15 mouse cellular contexts compared by ENCODE assay signal in the genomic region with DNA sequence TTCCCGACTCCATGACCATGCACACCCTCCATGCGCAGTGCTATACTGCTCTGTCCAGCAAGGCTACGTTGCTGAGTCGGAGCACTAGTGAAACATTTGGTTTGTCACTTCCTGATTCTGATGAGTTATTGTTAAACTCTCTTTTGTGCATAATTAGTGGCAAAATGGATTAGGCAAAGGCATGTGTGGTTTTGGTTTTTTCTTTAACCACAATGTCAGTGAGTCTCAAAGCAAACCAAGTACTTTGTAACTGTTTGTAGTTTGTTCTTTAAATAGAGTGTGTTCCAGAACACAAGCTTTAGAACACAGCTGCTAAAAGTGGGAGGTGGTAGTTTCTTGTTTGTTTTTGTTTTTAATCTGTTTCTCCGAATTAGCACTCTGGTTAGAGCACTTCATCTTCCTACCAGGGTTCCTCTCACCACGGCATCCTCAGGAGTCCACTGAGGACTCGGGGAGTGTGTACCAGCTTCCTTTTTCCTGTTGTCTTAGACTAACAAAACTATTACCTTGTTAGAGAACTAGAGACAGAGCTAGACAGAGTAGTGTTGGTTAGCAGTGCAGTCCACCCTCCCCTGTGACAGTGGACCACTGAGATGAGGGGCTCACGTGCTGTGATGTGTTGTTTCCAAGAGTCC. TPM values are rescaled to one million over a fixed set of nuclear protein-coding genes. Genes with fewer than 3 reads are reported as not detected.
DNase-seq lines count a peak whose midpoint lies in the region; ATAC-seq and TF ChIP-seq lines count a peak whose summit lies in the region.
"Had no signal": no experiment of that assay in that cellular context is flagged by ENCODE, and none has a peak within 500 bp of the region (broad histone marks: within the 10 kb centered on the region; RNA-seq: fewer than 3 reads in every experiment).

No protein-coding gene starts in this region.

- H3K36me3 ChIP-seq in forebrain, postnatal 0 days (ENCODE audit: insufficient read depth) = peaks cover 40% of the 10 kb centered on the region

- intact Hi-C loops in gastrocnemius, adult 2 months (cut with DNase I) = no loop called here
- intact Hi-C loops in gastrocnemius, postnatal 36 days (cut with DNase I) = no loop called here
- intact Hi-C loops in heart, postnatal 36 days (cut with DNase I) = no loop called here

- peak overlapping the region; percentile 83 for H3K27ac ChIP-seq in gastrocnemius, adult 2 months
- no peak overlapping the region for H3K27ac ChIP-seq in forebrain, postnatal 0 days (ENCODE audit: low read depth, low read length)
- H3K27ac ChIP-seq: heart, adult 2 months; liver, embryonic 13.5 days; stomach, postnatal 0 days had no signal

- ATAC-seq in forebrain, postnatal 0 days = no peak
- ATAC-seq: intestine, postnatal 0 days; midbrain, embryonic 16.5 days had no signal

- H3K4me2 ChIP-seq in forebrain, postnatal 0 days (ENCODE audit: low read depth) = no peak overlapping the region
- H3K4me2 ChIP-seq: liver, embryonic 13.5 days had no signal

- DNase-seq in gastrocnemius, adult 2 months = no peak
- DNase-seq in gastrocnemius, postnatal 36 days = no peak
- peak; percentile 7 for DNase-seq in thymus, postnatal 25 days
- DNase-seq in thymus, postnatal 10 days (ENCODE audit: low spot score in 2 of 2) = no peak
- DNase-seq in induced T-regulatory cell, adult 2 months (ENCODE audit: low read depth) = peak; percentile 47
- no peak for DNase-seq in right cerebral cortex, adult 2 months (ENCODE audit: low spot score in 2 of 2)
- DNase-seq in heart, postnatal 36 days = no peak
- no peak for DNase-seq in forebrain, postnatal 0 days
- DNase-seq: heart, adult 2 months; kidney, postnatal 4 days; liver, embryonic 13.5 days; lung, postnatal 14 days had no signal

- 0 out of 2 replicates have a peak, but pooled peaks cover 2% of the 10 kb centered on the region for H3K4me1 ChIP-seq in forebrain, postnatal 0 days (ENCODE audit: insufficient read depth)
- H3K4me1 ChIP-seq: liver, embryonic 13.5 days had no signal

- H3K4me3 ChIP-seq in gastrocnemius, adult 2 months = no peak overlapping the region
- no peak overlapping the region for H3K4me3 ChIP-seq in forebrain, postnatal 0 days (ENCODE audit: low read depth, low read length)
- H3K4me3 ChIP-seq: heart, adult 2 months; liver, embryonic 13.5 days had no signal

- TF ChIP-seq CTCF in gastrocnemius, adult 2 months (IDR thresholded peaks at IDR 0.05) = no peak
- no peak for TF ChIP-seq CTCF in forebrain, postnatal 0 days (IDR thresholded peaks at IDR 0.05; ENCODE audit: low read depth)

- H3K9ac ChIP-seq in forebrain, postnatal 0 days = no peak overlapping the region
- H3K9ac ChIP-seq: liver, embryonic 13.5 days had no signal

- 86% methylated on average over 8 of the region's 8 CpGs for WGBS in forebrain, postnatal 0 days

- no peaks in the 10 kb centered on the region for H3K9me3 ChIP-seq in forebrain, postnatal 0 days (ENCODE audit: low read length)
- H3K9me3 ChIP-seq: liver, embryonic 13.5 days had no signal

- H3K27me3 ChIP-seq in forebrain, postnatal 0 days (ENCODE audit: insufficient read depth, low read length) = no peaks in the 10 kb centered on the region
- H3K27me3 ChIP-seq: liver, embryonic 13.5 days had no signal

RNA-seq across cellular contexts. Expression of a gene that starts 9.3 kb away (rescaled TPM):
- total RNA-seq in gastrocnemius, adult 2 months (2021) = 10 to 100 TPM; 27.8 to 52.8 TPM
- total RNA-seq in gastrocnemius, postnatal 36 days (2021) = 10 to 100 TPM; 33.9 to 36.6 TPM
- 1 to 10 TPM; 2.8 to 4.3 TPM for total RNA-seq in heart, postnatal 36 days (2021)
- total RNA-seq in forebrain, postnatal 0 days (2014; rRNA removed) = 0.52 TPM in 1 of 2 replicates, not detected in the other
- polyA plus RNA-seq in forebrain, postnatal 0 days (2015; fragmentation: Nextera tagmentation; extraction: Ambion mirVana) = 0.21 and 0.33 TPM in 2 replicates

RNA-seq across cellular contexts. Expression of a gene that starts 48.7 kb away (rescaled TPM):
- total RNA-seq in gastrocnemius, adult 2 months (2021) = 10 to 100 TPM; 21.0 to 21.6 TPM
- 10 to 100 TPM; 16.8 to 21.5 TPM for total RNA-seq in gastrocnemius, postnatal 36 days (2021)
- total RNA-seq in heart, postnatal 36 days (2021) = 10 to 100 TPM; 38.5 to 43.2 TPM
- total RNA-seq in forebrain, postnatal 0 days (2014; rRNA removed) = 70.4 and 80.0 TPM in 2 replicates
- polyA plus RNA-seq in forebrain, postnatal 0 days (2015; fragmentation: Nextera tagmentation; extraction: Ambion mirVana) = 75.3 and 76.8 TPM in 2 replicates

Comparison
In these comparisons a context has a peak if more than half of its experiments do, and no peak if none do; other contexts are left out.
1. DNase-seq: peak in thymus, postnatal 25 days (single experiment) and induced T-regulatory cell, adult 2 months (single experiment); none in gastrocnemius, adult 2 months (single experiment), gastrocnemius, postnatal 36 days (0 of 2), thymus, postnatal 10 days (0 of 2), right cerebral cortex, adult 2 months (0 of 2), heart, postnatal 36 days (0 of 2) and forebrain, postnatal 0 days (single experiment).
2. RNA of a gene that starts 9.3 kb away (total RNA-seq): 27.8 to 52.8 TPM in gastrocnemius, adult 2 months and 33.9 to 36.6 TPM in gastrocnemius, postnatal 36 days; 2.8 to 4.3 TPM in heart, postnatal 36 days and 0.52 TPM in forebrain, postnatal 0 days; every median in the first group is over 4 times any median in the second.